ENCODE assay signal across 10 mouse cellular contexts in genomic region chr13:59508584-59508983, GRCm38 (mm10).
A peak's percentile ranks its signal among the peaks of the same experiment; 100 is the strongest.
DNase-seq lines count a peak whose midpoint lies in the region; ATAC-seq and TF ChIP-seq lines count a peak whose summit lies in the region.
"Had no signal": no experiment of that assay in that cellular context is flagged by ENCODE, and none has a peak within 500 bp of the region (broad histone marks: within the 10 kb centered on the region; RNA-seq: fewer than 3 reads in every experiment).

No protein-coding gene starts in this region.

- no peak for ATAC-seq in forebrain, embryonic 14.5 days
- ATAC-seq in forebrain, embryonic 13.5 days: no peak
- peak; percentile 48 for ATAC-seq in lung, postnatal 0 days
- ATAC-seq in stomach, embryonic 16.5 days (ENCODE audit: insufficient read depth, low FRiP score): peak; percentile 37; the same call in 1 of the 2 replicates
- ATAC-seq in liver, embryonic 12.5 days: no peak

- no peaks in the 10 kb centered on the region for H3K9me3 ChIP-seq in forebrain, embryonic 14.5 days (replicated peaks; ENCODE audit: control insufficient read depth, low read length)
- no peaks in the 10 kb centered on the region for H3K9me3 ChIP-seq in forebrain, embryonic 13.5 days (replicated peaks)
- H3K9me3 ChIP-seq in lung, postnatal 0 days (ENCODE audit: low read length): no peaks in the 10 kb centered on the region
- no peaks in the 10 kb centered on the region for H3K9me3 ChIP-seq in stomach, embryonic 16.5 days (replicated peaks; ENCODE audit: control insufficient read depth, low read length)
- H3K9me3 ChIP-seq in liver, embryonic 12.5 days (replicated peaks): no peaks in the 10 kb centered on the region

- H3K27me3 ChIP-seq in forebrain, embryonic 14.5 days (replicated peaks; ENCODE audit: control insufficient read depth, insufficient read depth, low read length): no peaks in the 10 kb centered on the region
- no peaks in the 10 kb centered on the region for H3K27me3 ChIP-seq in forebrain, embryonic 13.5 days
- H3K27me3 ChIP-seq in lung, postnatal 0 days (replicated peaks; ENCODE audit: insufficient read depth, low read length): no peaks in the 10 kb centered on the region
- H3K27me3 ChIP-seq in stomach, embryonic 16.5 days (ENCODE audit: control insufficient read depth, insufficient read depth, low read length): no peaks in the 10 kb centered on the region
- H3K27me3 ChIP-seq in liver, embryonic 12.5 days (replicated peaks): no peaks in the 10 kb centered on the region

- TF ChIP-seq EP300 in lung, postnatal 0 days (IDR thresholded peaks at IDR 0.05): no peak

- DNase-seq in forebrain, embryonic 14.5 days (ENCODE audit: low spot score): peak; percentile 37
- DNase-seq in right cerebral cortex, adult 18-20 months: peak; percentile 32
- no peak for DNase-seq in right cerebral cortex, postnatal 4 days
- peak; percentile 73 for DNase-seq in lung, postnatal 0 days (ENCODE audit: low spot score)
- DNase-seq in kidney, adult 11 months: no peak
- DNase-seq: left cerebral cortex, postnatal 4 days had no signal

- H3K4me2 ChIP-seq in forebrain, embryonic 14.5 days (ENCODE audit: low read length): no peak overlapping the region
- H3K4me2 ChIP-seq in forebrain, embryonic 13.5 days: no peak overlapping the region
- H3K4me2 ChIP-seq in lung, postnatal 0 days (replicated peaks; ENCODE audit: low read depth, low read length): no peak overlapping the region
- H3K4me2 ChIP-seq in stomach, embryonic 16.5 days (ENCODE audit: low read depth, low read length): no peak overlapping the region
- H3K4me2 ChIP-seq in liver, embryonic 12.5 days: no peak overlapping the region

- peaks cover 21% of the 10 kb centered on the region for H3K36me3 ChIP-seq in forebrain, embryonic 14.5 days (ENCODE audit: control insufficient read depth, insufficient read depth, low read length)
- H3K36me3 ChIP-seq in forebrain, embryonic 13.5 days (ENCODE audit: poor library complexity, severe bottlenecking): peaks cover 25% of the 10 kb centered on the region
- H3K36me3 ChIP-seq in lung, postnatal 0 days (ENCODE audit: insufficient read depth, low read length): no peaks in the 10 kb centered on the region
- no peaks in the 10 kb centered on the region for H3K36me3 ChIP-seq in stomach, embryonic 16.5 days (ENCODE audit: control insufficient read depth, insufficient read depth, low read length)
- peaks cover 38% of the 10 kb centered on the region for H3K36me3 ChIP-seq in liver, embryonic 12.5 days

- WGBS in forebrain, embryonic 14.5 days: 63% methylated on average over 4 of the region's 4 CpGs
- WGBS in forebrain, embryonic 13.5 days: 73% methylated on average over 4 of the region's 4 CpGs
- WGBS in lung, postnatal 0 days: 28% methylated on average over 4 of the region's 4 CpGs
- 45% methylated on average over 4 of the region's 4 CpGs for WGBS in stomach, embryonic 16.5 days
- WGBS in liver, embryonic 12.5 days (ENCODE audit: insufficient replicate concordance): 64% methylated on average over 4 of the region's 4 CpGs

- H3K4me3 ChIP-seq in forebrain, embryonic 14.5 days (ENCODE audit: low read depth, low read length): no peak overlapping the region
- no peak overlapping the region for H3K4me3 ChIP-seq in forebrain, embryonic 13.5 days
- H3K4me3 ChIP-seq in lung, postnatal 0 days (ENCODE audit: low read depth, low read length): no peak overlapping the region
- H3K4me3 ChIP-seq in stomach, embryonic 16.5 days (replicated peaks; ENCODE audit: low read length): no peak overlapping the region
- no peak overlapping the region for H3K4me3 ChIP-seq in liver, embryonic 12.5 days

- no peak for TF ChIP-seq CTCF in lung, postnatal 0 days (IDR thresholded peaks at IDR 0.05)

- H3K27ac ChIP-seq in forebrain, embryonic 14.5 days (ENCODE audit: low read depth, low read length): no peak overlapping the region
- H3K27ac ChIP-seq in forebrain, embryonic 13.5 days: no peak overlapping the region
- H3K27ac ChIP-seq in lung, postnatal 0 days (ENCODE audit: low read length): peak overlapping the region; percentile 34
- H3K27ac ChIP-seq in stomach, embryonic 16.5 days (ENCODE audit: low read length): no peak overlapping the region
- no peak overlapping the region for H3K27ac ChIP-seq in liver, embryonic 12.5 days
- H3K27ac ChIP-seq: macrophage had no signal

- no peaks in the 10 kb centered on the region for H3K4me1 ChIP-seq in forebrain, embryonic 14.5 days (ENCODE audit: control insufficient read depth, insufficient read depth, low read length)
- peaks cover 4% of the 10 kb centered on the region; the same call in 1 of the 2 replicates for H3K4me1 ChIP-seq in forebrain, embryonic 13.5 days
- peaks cover 10% of the 10 kb centered on the region; the same call in 1 of the 2 replicates for H3K4me1 ChIP-seq in lung, postnatal 0 days (ENCODE audit: insufficient read depth, low read depth, low read length)
- no peaks in the 10 kb centered on the region for H3K4me1 ChIP-seq in stomach, embryonic 16.5 days (ENCODE audit: control insufficient read depth, insufficient read depth, low read length)
- 0 out of 2 replicates have a peak, but pooled peaks cover under 1% of the 10 kb centered on the region for H3K4me1 ChIP-seq in liver, embryonic 12.5 days

- no peak overlapping the region for H3K9ac ChIP-seq in forebrain, embryonic 14.5 days (ENCODE audit: low read length)
- H3K9ac ChIP-seq in forebrain, embryonic 13.5 days: no peak overlapping the region
- no peak overlapping the region for H3K9ac ChIP-seq in lung, postnatal 0 days (replicated peaks; ENCODE audit: low read depth)
- no peak overlapping the region for H3K9ac ChIP-seq in stomach, embryonic 16.5 days (ENCODE audit: low read length)
- no peak overlapping the region for H3K9ac ChIP-seq in liver, embryonic 12.5 days

Comparison
In these comparisons a context has a peak if more than half of its experiments do, and no peak if none do; other contexts are left out.
1. DNase-seq: peak in forebrain, embryonic 14.5 days (single experiment), right cerebral cortex, adult 18-20 months (single experiment) and lung, postnatal 0 days (single experiment); none in right cerebral cortex, postnatal 4 days (single experiment) and kidney, adult 11 months (single experiment).
2. ATAC-seq: peak in lung, postnatal 0 days (single experiment) and stomach, embryonic 16.5 days (single experiment); none in forebrain, embryonic 14.5 days (single experiment), forebrain, embryonic 13.5 days (single experiment) and liver, embryonic 12.5 days (single experiment).